Mouse (Mus musculus): Measurements from ENCODE around the gene Mesp1. TPM values are rescaled to one million over a fixed set of nuclear protein-coding genes. Genes with fewer than 3 reads are reported as not detected.
A peak's percentile ranks its signal among the peaks of the same experiment; 100 is the strongest.

Gene Mesp1
- polyA plus RNA-seq (2016; fragmentation: Nextera tagmentation; extraction: Ambion mirVana), result not detected in 2 replicates

GRCm38 (mm10) chr7:79793688-79794087 lies at the start of gene Mesp1:
Gene Mesp1 (minus strand): TSS chr7:79793788.
- Histone ChIP-seq H3K9me3 (replicated peaks) (no peaks in the 10 kb centered on the region), H3K27me3 (ENCODE audit: low read depth, poor library complexity, severe bottlenecking) (peaks cover 87% of the 10 kb centered on the region), H3K27ac (0 out of 2 replicates have a peak within 1 kb of the TSS, but pooled peaks have one; percentile 7), H3K4me3 (peak within 1 kb of the TSS; percentile 53), H3K4me1 (peaks cover 37% of the 10 kb centered on the region), H3K36me3 (no peaks in the 10 kb centered on the region)
- DNase-seq (ENCODE audit: low spot score), result no peak
- 63% methylated on average over 6 of the region's 6 CpGs for WGBS

- Histone ChIP-seq H3K4me3 (no peak overlapping the region), H3K27me3 (ENCODE audit: low read depth, poor library complexity, severe bottlenecking) (peaks cover 5% of the 10 kb centered on the region; the same call in 1 of the 2 replicates), H3K36me3 (peaks cover 18% of the 10 kb centered on the region; the same call in 1 of the 2 replicates), H3K4me1 (peaks cover 26% of the 10 kb centered on the region), H3K9me3 (replicated peaks) (no peaks in the 10 kb centered on the region), H3K27ac (peak overlapping the region; percentile 1)
- DNase-seq (ENCODE audit: low spot score), result no peak
- WGBS, result 75% methylated on average over 7 of the region's 7 CpGs
These were observed 48.6 kb upstream of the Mesp1 start for GRCm38 (mm10) chr7:79842163-79842562.

GRCm38 (mm10) chr7:79837247-79837646 lies 43.7 kb upstream of the Mesp1 start:
- Histone ChIP-seq H3K4me1 (peaks cover 6% of the 10 kb centered on the region), H3K27me3 (ENCODE audit: low read depth, poor library complexity, severe bottlenecking) (no peaks in the 10 kb centered on the region), H3K9me3 (replicated peaks) (no peaks in the 10 kb centered on the region), H3K36me3 (peaks cover 26% of the 10 kb centered on the region), H3K27ac (no peak overlapping the region), H3K4me3 (no peak overlapping the region)
- no peak for DNase-seq (ENCODE audit: low spot score)
- 70% methylated on average over 2 of the region's 2 CpGs for WGBS

- no peak overlapping the region for H3K27ac ChIP-seq
- 94% methylated on average over 6 of the region's 6 CpGs for WGBS
- peaks cover 12% of the 10 kb centered on the region for H3K36me3 ChIP-seq
- H3K4me3 ChIP-seq, result no peak overlapping the region
- no peak for DNase-seq (ENCODE audit: low spot score)
- no peaks in the 10 kb centered on the region for H3K27me3 ChIP-seq (ENCODE audit: low read depth, poor library complexity, severe bottlenecking)
- H3K4me1 ChIP-seq, result no peaks in the 10 kb centered on the region
- H3K9me3 ChIP-seq (replicated peaks), result no peaks in the 10 kb centered on the region
These were observed 41.6 kb upstream of the Mesp1 start for GRCm38 (mm10) chr7:79835196-79835595.

GRCm38 (mm10) chr7:79832980-79833379 lies 39.4 kb upstream of the Mesp1 start:
- no peaks in the 10 kb centered on the region for H3K27me3 ChIP-seq (ENCODE audit: low read depth, poor library complexity, severe bottlenecking)
- DNase-seq (ENCODE audit: low spot score), result no peak
- H3K4me3 ChIP-seq, result no peak overlapping the region
- no peak overlapping the region for H3K27ac ChIP-seq
- H3K4me1 ChIP-seq, result no peaks in the 10 kb centered on the region
- H3K9me3 ChIP-seq (replicated peaks), result no peaks in the 10 kb centered on the region
- peaks cover 8% of the 10 kb centered on the region for H3K36me3 ChIP-seq

GRCm38 (mm10) chr7:79831585-79831984 lies 38.0 kb upstream of the Mesp1 start:
- no peaks in the 10 kb centered on the region for H3K4me1 ChIP-seq
- 80% methylated on average over 6 of the region's 6 CpGs for WGBS

GRCm38 (mm10) chr7:79831145-79831544 lies 37.6 kb upstream of the Mesp1 start:
- Histone ChIP-seq H3K27me3 (ENCODE audit: low read depth, poor library complexity, severe bottlenecking) (no peaks in the 10 kb centered on the region), H3K9me3 (replicated peaks) (no peaks in the 10 kb centered on the region), H3K36me3 (peaks cover 22% of the 10 kb centered on the region), H3K4me1 (no peaks in the 10 kb centered on the region), H3K27ac (no peak overlapping the region), H3K4me3 (no peak overlapping the region)
- no peak for DNase-seq (ENCODE audit: low spot score)
- 48% methylated on average over 6 of the region's 6 CpGs for WGBS

More at GRCm38 (mm10) chr7:79831585-79831984, 38.0 kb upstream of the Mesp1 start:
- H3K9me3 ChIP-seq (replicated peaks), result no peaks in the 10 kb centered on the region
- H3K27me3 ChIP-seq (ENCODE audit: low read depth, poor library complexity, severe bottlenecking), result no peaks in the 10 kb centered on the region
- no peak for DNase-seq (ENCODE audit: low spot score)
- H3K27ac ChIP-seq, result no peak overlapping the region
- H3K36me3 ChIP-seq, result peaks cover 18% of the 10 kb centered on the region
- no peak overlapping the region for H3K4me3 ChIP-seq

- no peak overlapping the region for H3K27ac ChIP-seq
These were observed 34.8 kb upstream of the Mesp1 start for GRCm38 (mm10) chr7:79828341-79828740.

GRCm38 (mm10) chr7:79822092-79822695 lies 28.6 kb upstream of the Mesp1 start:
- Histone ChIP-seq H3K27ac (no peak overlapping the region), H3K4me3 (no peak overlapping the region), H3K9me3 (replicated peaks) (no peaks in the 10 kb centered on the region), H3K27me3 (ENCODE audit: low read depth, poor library complexity, severe bottlenecking) (peaks cover 43% of the 10 kb centered on the region), H3K4me1 (peaks cover 18% of the 10 kb centered on the region; the same call in 1 of the 2 replicates), H3K36me3 (peaks cover 33% of the 10 kb centered on the region)
- 85% methylated on average over 12 of the region's 12 CpGs for WGBS
- no peak for DNase-seq (ENCODE audit: low spot score)

More at GRCm38 (mm10) chr7:79828341-79828740, 34.8 kb upstream of the Mesp1 start:
- peaks cover 37% of the 10 kb centered on the region for H3K36me3 ChIP-seq
- no peaks in the 10 kb centered on the region for H3K9me3 ChIP-seq (replicated peaks)
- no peak overlapping the region for H3K4me3 ChIP-seq
- no peaks in the 10 kb centered on the region for H3K27me3 ChIP-seq (ENCODE audit: low read depth, poor library complexity, severe bottlenecking)
- H3K4me1 ChIP-seq, result no peaks in the 10 kb centered on the region
- no peak for DNase-seq (ENCODE audit: low spot score)
- WGBS, result 89% methylated on average over 3 of the region's 3 CpGs

- Histone ChIP-seq H3K4me1 (peaks cover 18% of the 10 kb centered on the region; the same call in 1 of the 2 replicates), H3K36me3 (peaks cover 11% of the 10 kb centered on the region), H3K27me3 (ENCODE audit: low read depth, poor library complexity, severe bottlenecking) (peaks cover 49% of the 10 kb centered on the region), H3K27ac (no peak overlapping the region), H3K9me3 (replicated peaks) (no peaks in the 10 kb centered on the region), H3K4me3 (no peak overlapping the region)
- DNase-seq (ENCODE audit: low spot score), result no peak
- 47% methylated on average over 11 of the region's 11 CpGs for WGBS
These were observed 26.4 kb upstream of the Mesp1 start for GRCm38 (mm10) chr7:79819996-79820395.

- Histone ChIP-seq H3K4me1 (peaks cover 18% of the 10 kb centered on the region; the same call in 1 of the 2 replicates), H3K36me3 (peaks cover 6% of the 10 kb centered on the region; the same call in 1 of the 2 replicates), H3K27me3 (ENCODE audit: low read depth, poor library complexity, severe bottlenecking) (peaks cover 49% of the 10 kb centered on the region), H3K4me3 (no peak overlapping the region), H3K27ac (no peak overlapping the region), H3K9me3 (replicated peaks) (no peaks in the 10 kb centered on the region)
- 38% methylated on average over 4 of the region's 4 CpGs for WGBS
- no peak for DNase-seq (ENCODE audit: low spot score)
These were observed 25.9 kb upstream of the Mesp1 start for GRCm38 (mm10) chr7:79819515-79819914.

- Histone ChIP-seq H3K4me1 (peaks cover 18% of the 10 kb centered on the region; the same call in 1 of the 2 replicates), H3K4me3 (no peak overlapping the region), H3K27me3 (ENCODE audit: low read depth, poor library complexity, severe bottlenecking) (peaks cover 49% of the 10 kb centered on the region), H3K27ac (no peak overlapping the region), H3K36me3 (no peaks in the 10 kb centered on the region), H3K9me3 (replicated peaks) (no peaks in the 10 kb centered on the region)
- 2% methylated on average over 6 of the region's 6 CpGs for WGBS
- no peak for DNase-seq (ENCODE audit: low spot score)
These were observed 24.7 kb upstream of the Mesp1 start for GRCm38 (mm10) chr7:79818321-79818720.

- WGBS, result 94% methylated on average over 1 of the region's 1 CpGs
- Histone ChIP-seq H3K27ac (no peak overlapping the region), H3K27me3 (ENCODE audit: low read depth, poor library complexity, severe bottlenecking) (peaks cover 56% of the 10 kb centered on the region), H3K9me3 (replicated peaks) (no peaks in the 10 kb centered on the region), H3K4me3 (no peak overlapping the region), H3K4me1 (peaks cover 18% of the 10 kb centered on the region), H3K36me3 (no peaks in the 10 kb centered on the region)
- no peak for DNase-seq (ENCODE audit: low spot score)
These were observed 19.8 kb upstream of the Mesp1 start for GRCm38 (mm10) chr7:79813409-79813808.

Measured in limb, embryonic 10.5 days (tissue).